ENCODE assay signal across 8 mouse cellular contexts in the genomic region with DNA sequence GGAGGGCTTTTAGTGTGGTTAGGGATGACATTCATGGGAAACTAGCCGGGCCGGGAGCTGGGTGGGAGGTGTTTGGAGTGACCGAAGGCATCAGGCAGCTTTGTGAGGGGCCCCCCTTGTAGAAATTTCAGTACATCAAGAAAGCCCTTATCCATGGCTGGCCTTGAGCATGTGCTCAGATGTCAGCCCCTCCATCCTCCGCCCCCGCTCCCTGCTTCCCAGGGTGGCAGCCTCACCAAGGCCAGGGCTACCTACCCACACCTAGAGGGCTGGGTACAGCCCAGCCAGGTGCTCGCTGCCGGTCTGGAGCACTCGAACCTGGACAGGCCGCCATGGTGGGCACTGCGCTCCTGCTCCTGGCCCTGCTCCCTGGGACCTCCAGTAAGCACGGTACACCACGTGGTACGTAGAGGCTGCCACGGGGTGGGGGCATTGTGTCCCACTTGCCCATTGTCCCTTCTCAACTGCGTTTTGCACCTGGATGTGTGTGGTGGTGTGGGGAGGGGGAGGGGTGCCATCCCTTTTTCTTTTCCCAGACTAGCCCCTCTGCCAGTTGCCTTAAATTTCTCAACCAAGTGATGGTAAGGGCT. TPM values are rescaled to one million over a fixed set of nuclear protein-coding genes. Genes with fewer than 3 reads are reported as not detected.
DNase-seq lines count a peak whose midpoint lies in the region; ATAC-seq and TF ChIP-seq lines count a peak whose summit lies in the region.

Gene Tgfbr3l, plus strand, starts transcription at position 264 of the 590 bp plus-strand sequence.

- peak within 1 kb of the TSS; percentile 45 for H3K4me3 ChIP-seq in heart, embryonic 10.5 days
- no peak within 1 kb of the TSS for H3K4me3 ChIP-seq in lung, adult 2 months (replicated peaks; ENCODE audit: extremely low read depth, low read depth, low read length)
- no peak within 1 kb of the TSS for H3K4me3 ChIP-seq in lung, postnatal 0 days (ENCODE audit: low read depth, low read length)

- TF ChIP-seq CTCF in lung, adult 2 months (IDR thresholded peaks at IDR 0.05; ENCODE audit: insufficient read depth, low read length): no peak
- no peak for TF ChIP-seq CTCF in lung, postnatal 0 days (IDR thresholded peaks at IDR 0.05)

- no peak for DNase-seq in heart, embryonic 10.5 days (ENCODE audit: low spot score)
- no peak for DNase-seq in heart, postnatal 36 days
- no peak for DNase-seq in lung, adult 2 months
- no peak for DNase-seq in lung, postnatal 0 days (ENCODE audit: low spot score)
- peak in 1 of 2 experiments; percentile 37 for DNase-seq in adrenal gland, adult 18-20 months (ENCODE audit: low spot score in 2 of 2)
- no peak for DNase-seq in large intestine, adult 2 months (ENCODE audit: low read depth, low spot score)
- no peak for DNase-seq in c-Kit-positive CD71-positive TER-119-positive erythroid progenitor cells, embryonic 14.5 days (ENCODE audit: low spot score)
- no peak for DNase-seq in natural killer cell, adult 2 months (ENCODE audit: low spot score in 2 of 2)

- no peak within 1 kb of the TSS for H3K9ac ChIP-seq in lung, postnatal 0 days (replicated peaks; ENCODE audit: low read depth)

- no peak within 1 kb of the TSS for H3K4me2 ChIP-seq in lung, postnatal 0 days (replicated peaks; ENCODE audit: low read depth, low read length)

- no peaks in the 10 kb centered on the region for H3K27me3 ChIP-seq in heart, embryonic 10.5 days (ENCODE audit: insufficient read depth, poor library complexity, severe bottlenecking)
- no peaks in the 10 kb centered on the region for H3K27me3 ChIP-seq in lung, postnatal 0 days (replicated peaks; ENCODE audit: insufficient read depth, low read length)

- H3K9me3 ChIP-seq in heart, embryonic 10.5 days: no peaks in the 10 kb centered on the region
- H3K9me3 ChIP-seq in lung, postnatal 0 days (ENCODE audit: low read length): no peaks in the 10 kb centered on the region

- WGBS in heart, embryonic 10.5 days: 86% methylated on average over 15 of the region's 15 CpGs
- WGBS in lung, adult 2 months: 80% methylated on average over 15 of the region's 15 CpGs
- WGBS in lung, postnatal 0 days: 72% methylated on average over 15 of the region's 15 CpGs
- WGBS in large intestine, adult 2 months: 82% methylated on average over 15 of the region's 15 CpGs

- no peak for TF ChIP-seq POLR2A in lung, adult 2 months (IDR thresholded peaks at IDR 0.05; ENCODE audit: borderline replicate concordance, extremely low read depth, low read depth, low read length)

- intact Hi-C loops in heart, postnatal 36 days (cut with DNase I): no loop called here

- H3K27ac ChIP-seq in heart, embryonic 10.5 days: peak within 1 kb of the TSS; percentile 81
- H3K27ac ChIP-seq in lung, postnatal 0 days (ENCODE audit: low read length): no peak within 1 kb of the TSS

- no peak for TF ChIP-seq EP300 in lung, postnatal 0 days (IDR thresholded peaks at IDR 0.05)

- ATAC-seq in lung, postnatal 0 days: no peak

- peaks cover 34% of the 10 kb centered on the region for H3K4me1 ChIP-seq in heart, embryonic 10.5 days
- H3K4me1 ChIP-seq in lung, adult 2 months (ENCODE audit: control insufficient read depth, insufficient read depth, low read length): peaks cover 2% of the 10 kb centered on the region; the same call in 1 of the 2 replicates
- H3K4me1 ChIP-seq in lung, postnatal 0 days (ENCODE audit: insufficient read depth, low read depth, low read length): peaks cover 4% of the 10 kb centered on the region; the same call in 1 of the 2 replicates

- H3K36me3 ChIP-seq in heart, embryonic 10.5 days: peaks cover 52% of the 10 kb centered on the region
- peaks cover 23% of the 10 kb centered on the region for H3K36me3 ChIP-seq in lung, postnatal 0 days (ENCODE audit: insufficient read depth, low read length)

RNA-seq across cellular contexts. Expression of gene Tgfbr3l, which starts in this region (rescaled TPM):
- 2.4 and 2.5 TPM in 2 replicates for polyA plus RNA-seq in heart, embryonic 10.5 days (2016; fragmentation: Nextera tagmentation; extraction: Ambion mirVana)
- 1 to 10 TPM; 2.5 to 3.9 TPM for total RNA-seq in heart, postnatal 36 days (2021)
- polyA plus RNA-seq in lung, adult 2 months (2012; rRNA removed): 22.7 and 56.3 TPM in 2 replicates
- 2.2 and 4.3 TPM in 2 replicates for polyA plus RNA-seq in lung, postnatal 0 days (2015; fragmentation: Nextera tagmentation; extraction: Ambion mirVana)
- 10 to 100 TPM; 10.9 to 15.5 TPM for total RNA-seq in adrenal gland, adult 18-20 months (2021)
- 12.0 and 21.4 TPM in 2 replicates for polyA plus RNA-seq in large intestine, adult 2 months (2012; rRNA removed)
